Mouse (Mus musculus): ENCODE results near the gene Reep1.

DNA sequence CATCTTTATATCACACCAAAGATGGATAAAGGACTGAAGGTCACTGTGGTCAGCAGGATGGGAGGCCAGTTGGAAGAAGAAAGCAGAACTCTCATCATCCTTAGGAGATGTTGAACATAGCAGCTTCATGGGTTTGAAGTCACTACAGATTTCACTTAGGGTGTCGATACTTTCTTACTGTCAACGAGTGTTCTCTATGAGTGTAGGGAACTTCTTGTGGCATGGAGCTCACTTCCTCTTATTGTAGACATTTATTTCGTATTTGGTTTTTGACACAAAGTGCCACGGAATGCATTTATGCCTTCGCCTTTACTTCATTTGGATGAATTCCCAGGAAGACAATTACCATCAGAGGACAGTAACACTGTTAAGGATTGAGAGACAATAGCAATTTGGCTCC lies 28.7 kb downstream of the Reep1 start:
- TF ChIP-seq CTCF (IDR thresholded peaks at IDR 0.05; ENCODE audit: low read depth) (no peak), EP300 (optimal IDR thresholded peaks at IDR 0.05) (no peak)
